Mouse (Mus musculus): ENCODE data around the gene Itih3. TPM values are rescaled to one million over a fixed set of nuclear protein-coding genes. Genes with fewer than 3 reads are reported as not detected.

Itih3 gene
- polyA plus RNA-seq, 1 experiment from 2014 or later: 0.53 TPM

DNA sequence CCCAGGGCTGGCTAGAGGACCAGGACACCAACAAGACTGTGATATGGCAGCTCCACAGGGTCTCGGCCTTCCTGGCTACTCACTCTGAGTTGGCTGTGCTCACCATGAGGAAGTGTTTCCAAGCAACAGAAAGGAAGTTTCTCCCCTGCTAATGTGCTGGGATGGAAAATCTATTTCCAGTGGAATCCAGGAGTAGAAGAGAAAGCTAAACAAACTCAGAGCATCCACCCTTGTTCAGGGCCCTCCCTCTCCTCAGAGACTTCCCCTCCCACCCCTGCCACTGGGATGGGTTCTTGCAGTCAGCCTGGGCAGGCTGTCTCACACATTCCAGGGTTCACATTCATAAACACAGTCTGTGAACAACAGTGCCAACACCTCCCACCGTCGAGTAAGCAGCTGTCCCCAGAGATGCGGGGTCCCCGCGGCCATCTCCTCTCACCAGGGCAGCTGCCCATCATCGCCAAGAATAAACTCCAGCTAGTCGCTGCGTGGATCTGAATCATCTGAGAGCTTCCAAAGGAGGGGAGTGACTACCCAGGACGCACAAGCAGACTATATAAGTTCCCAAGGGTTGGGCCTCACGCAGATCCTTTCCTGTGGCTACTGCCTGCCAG is 44.5 kb downstream of the Itih3 start, which contains the start of gene Mustn1:
Mustn1 (plus strand) TSS at position 243 of the 614 bp plus-strand sequence.
- Histone ChIP-seq H3K4me2 (ENCODE audit: low read length) (no peak within 1 kb of the TSS), H3K9me3 (replicated peaks; ENCODE audit: low read length) (no peaks in the 10 kb centered on the region), H3K36me3 (ENCODE audit: insufficient read depth, low read length) (peaks cover 7% of the 10 kb centered on the region; the same call in 1 of the 2 replicates), H3K4me1 (replicated peaks; ENCODE audit: insufficient read depth, low read length) (peaks cover 23% of the 10 kb centered on the region), H3K27ac (0 out of 2 replicates have a peak within 1 kb of the TSS, but pooled peaks have one; percentile 55), H3K4me3 (replicated peaks; ENCODE audit: low read depth, low read length) (no peak within 1 kb of the TSS), H3K9ac (ENCODE audit: low read depth, low read length) (no peak within 1 kb of the TSS), H3K27me3 (ENCODE audit: insufficient read depth, low read length) (no peaks in the 10 kb centered on the region)
- DNase-seq (ENCODE audit: low spot score) (peak; percentile 52), ATAC-seq (replicated peaks; ENCODE audit: low FRiP score, low read depth) (no peak)
- WGBS: 54% methylated on average over 11 of the region's 11 CpGs
- no peak for TF ChIP-seq CTCF (IDR thresholded peaks at IDR 0.05; ENCODE audit: low read depth)

DNA sequence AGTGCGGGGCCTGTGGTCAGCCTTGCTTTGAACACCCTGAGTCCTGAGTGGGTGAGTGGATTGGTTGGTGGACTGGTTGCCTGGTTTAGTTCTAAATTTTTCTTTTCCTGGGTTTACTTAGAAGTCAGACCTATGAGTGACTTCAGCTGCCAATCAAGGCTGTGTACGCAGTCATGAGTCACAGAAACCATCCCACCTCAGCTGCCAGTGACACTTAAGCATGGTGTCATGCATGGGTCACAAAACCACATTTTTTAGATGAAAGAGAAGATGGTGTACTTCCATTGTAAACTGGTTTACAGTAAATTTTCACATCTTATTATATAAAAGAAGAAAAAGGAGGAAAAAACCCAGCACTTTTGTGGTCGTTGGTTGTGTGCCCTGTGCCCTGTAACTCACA is 45.7 kb downstream of the Itih3 start:
- DNase-seq (ENCODE audit: low spot score): no peak
- no peak overlapping the region for H3K27ac ChIP-seq
- peaks cover 11% of the 10 kb centered on the region; the same call in 1 of the 2 replicates for H3K36me3 ChIP-seq (ENCODE audit: insufficient read depth, low read length)
- no peak for TF ChIP-seq CTCF (IDR thresholded peaks at IDR 0.05; ENCODE audit: low read depth)
- no peaks in the 10 kb centered on the region for H3K9me3 ChIP-seq (replicated peaks; ENCODE audit: low read length)
- WGBS: 94% methylated on average over 3 of the region's 3 CpGs
- peaks cover 25% of the 10 kb centered on the region for H3K4me1 ChIP-seq (replicated peaks; ENCODE audit: insufficient read depth, low read length)
- ATAC-seq (replicated peaks; ENCODE audit: low FRiP score, low read depth): no peak
- no peak overlapping the region for H3K4me2 ChIP-seq (ENCODE audit: low read length)
- H3K9ac ChIP-seq (ENCODE audit: low read depth, low read length): no peak overlapping the region
- H3K4me3 ChIP-seq (replicated peaks; ENCODE audit: low read depth, low read length): no peak overlapping the region
- no peaks in the 10 kb centered on the region for H3K27me3 ChIP-seq (ENCODE audit: insufficient read depth, low read length)

DNA sequence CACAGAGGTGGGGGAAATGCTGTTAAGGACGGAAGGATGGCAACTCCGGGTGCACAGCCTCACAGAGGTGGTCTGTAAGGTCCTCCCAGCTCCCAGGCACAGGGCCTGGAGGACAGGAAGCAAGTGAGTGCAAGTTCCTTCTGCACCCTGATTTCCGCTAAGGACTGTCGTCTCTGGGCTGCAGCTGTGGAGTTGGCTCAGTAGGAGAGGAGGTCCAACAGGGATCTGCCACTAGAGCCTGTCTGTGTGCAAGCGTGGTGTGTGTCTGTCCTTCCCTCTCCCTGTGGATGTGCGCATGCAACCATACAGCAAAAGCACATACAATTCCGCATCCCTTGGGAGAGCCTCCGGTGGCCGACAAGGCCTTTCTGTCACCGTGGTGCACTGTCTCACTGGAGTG is 47.1 kb downstream of the Itih3 start:
- no peak for TF ChIP-seq CTCF (IDR thresholded peaks at IDR 0.05; ENCODE audit: low read depth)
- Histone ChIP-seq H3K4me2 (ENCODE audit: low read length) (no peak overlapping the region), H3K36me3 (ENCODE audit: insufficient read depth, low read length) (peaks cover 13% of the 10 kb centered on the region; the same call in 1 of the 2 replicates), H3K27ac (peak overlapping the region; percentile 79), H3K4me1 (replicated peaks; ENCODE audit: insufficient read depth, low read length) (peaks cover 25% of the 10 kb centered on the region), H3K9me3 (replicated peaks; ENCODE audit: low read length) (no peaks in the 10 kb centered on the region), H3K9ac (ENCODE audit: low read depth, low read length) (0 out of 2 replicates have a peak overlapping the region, but pooled peaks have one; percentile 4), H3K27me3 (ENCODE audit: insufficient read depth, low read length) (no peaks in the 10 kb centered on the region), H3K4me3 (replicated peaks; ENCODE audit: low read depth, low read length) (no peak overlapping the region)
- DNase-seq (ENCODE audit: low spot score) (no peak), ATAC-seq (replicated peaks; ENCODE audit: low FRiP score, low read depth) (no peak)
- WGBS: 81% methylated on average over 10 of the region's 10 CpGs

DNA sequence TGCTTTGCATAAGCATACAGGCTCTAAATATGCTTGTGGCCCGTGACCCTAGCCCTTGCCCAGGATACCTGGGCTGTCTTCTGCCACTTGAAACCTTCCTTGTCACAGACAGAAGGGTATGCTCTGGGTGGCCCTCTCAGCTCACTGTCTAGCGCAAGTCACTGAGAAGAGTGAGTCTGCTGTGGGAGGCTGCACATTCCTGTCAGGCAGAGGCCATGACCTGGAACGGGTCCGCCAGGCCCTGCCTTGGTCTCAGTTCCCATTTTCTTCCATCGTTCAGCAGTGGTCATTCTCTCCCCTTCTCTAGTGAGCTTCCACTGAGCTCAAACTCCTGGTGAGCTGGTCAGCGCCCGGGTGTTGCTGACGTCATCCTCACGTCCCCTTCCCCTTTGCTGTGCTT is 47.6 kb downstream of the Itih3 start:
- 47% methylated on average over 9 of the region's 9 CpGs for WGBS
- TF ChIP-seq CTCF (IDR thresholded peaks at IDR 0.05; ENCODE audit: low read depth): no peak
- Histone ChIP-seq H3K36me3 (ENCODE audit: insufficient read depth, low read length) (peaks cover 13% of the 10 kb centered on the region; the same call in 1 of the 2 replicates), H3K27ac (peak overlapping the region; percentile 79), H3K4me3 (replicated peaks; ENCODE audit: low read depth, low read length) (no peak overlapping the region), H3K9ac (ENCODE audit: low read depth, low read length) (no peak overlapping the region), H3K27me3 (ENCODE audit: insufficient read depth, low read length) (no peaks in the 10 kb centered on the region), H3K4me1 (replicated peaks; ENCODE audit: insufficient read depth, low read length) (peaks cover 25% of the 10 kb centered on the region), H3K4me2 (ENCODE audit: low read length) (no peak overlapping the region), H3K9me3 (replicated peaks; ENCODE audit: low read length) (no peaks in the 10 kb centered on the region)
- ATAC-seq (replicated peaks; ENCODE audit: low FRiP score, low read depth) (peak; percentile 76), DNase-seq (ENCODE audit: low spot score) (peak; percentile 78)

DNA sequence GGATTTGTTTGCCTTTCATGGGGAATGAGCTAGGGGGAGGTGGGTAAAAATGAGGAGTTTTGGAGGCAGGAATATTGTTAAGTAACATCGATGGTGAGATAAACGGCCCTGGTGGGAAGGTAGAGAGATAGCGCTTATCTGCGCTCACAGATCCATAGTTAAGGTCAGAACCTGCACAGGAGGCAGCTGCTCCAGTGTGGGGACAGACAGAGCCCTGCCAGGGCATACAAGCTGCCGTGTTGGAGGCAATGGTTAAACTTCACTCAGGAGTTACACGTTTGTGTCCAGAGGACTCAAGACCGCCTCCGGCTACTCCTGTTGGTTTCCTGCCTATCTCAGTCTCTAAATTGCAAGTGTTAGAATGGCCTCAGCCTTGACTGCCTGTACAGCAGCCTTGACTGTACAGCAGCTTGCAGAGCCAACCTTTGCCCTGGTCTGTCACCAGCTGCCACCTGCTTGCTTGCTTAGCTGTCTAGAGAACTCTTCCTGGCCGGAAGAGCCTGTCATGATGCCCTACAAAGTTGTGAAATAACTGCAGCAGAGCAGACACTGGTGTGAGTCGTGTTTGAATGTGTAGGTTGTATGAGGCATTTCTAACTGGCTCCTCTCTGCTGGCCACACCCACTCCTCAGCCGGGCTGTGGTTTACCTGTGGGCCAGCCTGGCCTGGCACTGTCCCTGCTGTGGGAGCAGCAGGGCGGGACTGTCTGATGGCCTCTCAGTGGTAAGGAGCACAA is 48.3 kb downstream of the Itih3 start:
- Histone ChIP-seq H3K4me1 (replicated peaks; ENCODE audit: insufficient read depth, low read length) (peaks cover 25% of the 10 kb centered on the region), H3K4me2 (ENCODE audit: low read length) (no peak overlapping the region), H3K36me3 (ENCODE audit: insufficient read depth, low read length) (peaks cover 13% of the 10 kb centered on the region; the same call in 1 of the 2 replicates), H3K9ac (ENCODE audit: low read depth, low read length) (no peak overlapping the region), H3K4me3 (replicated peaks; ENCODE audit: low read depth, low read length) (no peak overlapping the region), H3K27me3 (ENCODE audit: insufficient read depth, low read length) (no peaks in the 10 kb centered on the region), H3K9me3 (replicated peaks; ENCODE audit: low read length) (no peaks in the 10 kb centered on the region), H3K27ac (peak overlapping the region; percentile 79)
- WGBS: 59% methylated on average over 12 of the region's 12 CpGs
- no peak for DNase-seq (ENCODE audit: low spot score)
- no peak for TF ChIP-seq CTCF (IDR thresholded peaks at IDR 0.05; ENCODE audit: low read depth)
- ATAC-seq (replicated peaks; ENCODE audit: low FRiP score, low read depth): peak; percentile 37

DNA sequence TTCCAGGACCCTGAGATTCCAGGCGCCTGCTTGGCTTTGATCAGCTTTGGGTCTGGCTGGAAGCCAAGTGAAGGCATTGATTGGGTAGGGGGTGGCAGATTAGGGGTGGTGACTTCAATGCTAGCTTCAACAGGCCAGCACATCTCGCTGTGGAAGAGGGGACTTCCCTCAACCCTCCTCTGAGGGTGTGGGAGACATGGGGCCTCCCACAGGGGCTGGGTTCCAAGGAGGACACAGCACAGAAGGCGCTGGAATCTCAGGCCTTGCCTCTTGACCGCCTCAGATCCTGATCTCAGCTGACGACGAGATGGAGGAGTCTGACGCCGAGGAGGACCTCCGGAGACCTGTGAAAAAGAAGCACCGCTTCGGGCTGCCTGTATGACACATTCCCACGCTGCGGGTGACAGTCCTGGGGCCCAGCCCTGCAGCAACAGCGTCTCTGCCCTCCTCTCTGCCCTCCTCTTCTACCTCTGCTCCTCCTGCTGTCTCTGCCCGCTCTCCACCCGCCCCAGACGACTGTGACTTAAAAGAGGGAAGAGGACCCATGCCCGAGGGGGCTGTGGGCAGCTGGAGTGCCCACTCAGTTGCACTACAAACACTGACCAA is 49.4 kb downstream of the Itih3 start:
- no peaks in the 10 kb centered on the region for H3K27me3 ChIP-seq (ENCODE audit: insufficient read depth, low read length)
- WGBS: 54% methylated on average over 18 of the region's 18 CpGs
- H3K36me3 ChIP-seq (ENCODE audit: insufficient read depth, low read length): peaks cover 13% of the 10 kb centered on the region; the same call in 1 of the 2 replicates
- no peak for TF ChIP-seq CTCF (IDR thresholded peaks at IDR 0.05; ENCODE audit: low read depth)
- ATAC-seq (replicated peaks; ENCODE audit: low FRiP score, low read depth): 0 out of 2 replicates have a peak, but pooled peaks have one; percentile 18
- H3K9ac ChIP-seq (ENCODE audit: low read depth, low read length): no peak overlapping the region
- no peak overlapping the region for H3K4me2 ChIP-seq (ENCODE audit: low read length)
- 0 out of 2 replicates have a peak overlapping the region, but pooled peaks have one; percentile 47 for H3K27ac ChIP-seq
- peaks cover 25% of the 10 kb centered on the region for H3K4me1 ChIP-seq (replicated peaks; ENCODE audit: insufficient read depth, low read length)
- no peaks in the 10 kb centered on the region for H3K9me3 ChIP-seq (replicated peaks; ENCODE audit: low read length)
- DNase-seq (ENCODE audit: low spot score): no peak
- no peak overlapping the region for H3K4me3 ChIP-seq (replicated peaks; ENCODE audit: low read depth, low read length)
